Mouse (Mus musculus) midbrain, embryonic 14.5 days (tissue): Measurements from ENCODE around the gene Slc16a12. TPM values are rescaled to one million over a fixed set of nuclear protein-coding genes. Genes with fewer than 3 reads are reported as not detected.

Source experiments
- ATAC-seq: fragments of 200-750 bp; cut with Nextera tagmentation; 2 replicates; pipeline ENCODE4 v1.8.0; 2017; ENCODE audit warnings: moderate number of reproducible peaks, moderate library complexity; ENCODE audit not compliant: low FRiP score, low TSS enrichment
- DNase-seq: peaks from one replicate; pipeline ENCODE4 v3.0.0-alpha.2; 2015
- H3K27ac ChIP-seq: fragments of 300-500 bp; sonication (generic); replicated peaks from 2 replicates; pipeline ENCODE4 v1.5.1; 2014; ENCODE audit warnings: mild to moderate bottlenecking, low read depth, low read length, moderate library complexity
- H3K27me3 ChIP-seq: fragments of 300-500 bp; sonication (generic); 2 replicates; pipeline ENCODE4 v1.6.1; 2014; ENCODE audit warnings: low read length, control low read depth, mixed read lengths; ENCODE audit not compliant: control insufficient read depth, insufficient read depth
- H3K36me3 ChIP-seq: fragments of 300-500 bp; sonication (generic); 2 replicates; pipeline ENCODE4 v1.6.1; 2014; ENCODE audit warnings: low read length, control low read depth; ENCODE audit not compliant: control insufficient read depth, insufficient read depth
- H3K4me1 ChIP-seq: fragments of 300-500 bp; sonication (generic); 2 replicates; pipeline ENCODE4 v1.6.1; 2014; ENCODE audit warnings: mild to moderate bottlenecking, antibody characterized with exemption, low read length, control low read depth; ENCODE audit not compliant: control insufficient read depth, insufficient read depth
- H3K4me2 ChIP-seq: fragments of 300-500 bp; sonication (generic); 2 replicates; pipeline ENCODE4 v1.6.1; 2014; ENCODE audit warnings: mild to moderate bottlenecking, low read length, moderate library complexity
- H3K4me3 ChIP-seq: fragments of 300-500 bp; sonication (generic); replicated peaks from 2 replicates; pipeline ENCODE4 v1.5.1; 2014; ENCODE audit warnings: low read depth, low read length
- H3K9ac ChIP-seq: fragments of 300-500 bp; sonication (generic); replicated peaks from 2 replicates; pipeline ENCODE4 v1.6.1; 2014; ENCODE audit warnings: mild to moderate bottlenecking, low read length, moderate library complexity
- H3K9me3 ChIP-seq: fragments of 300-500 bp; sonication (generic); 2 replicates; pipeline ENCODE4 v1.6.1; 2016; ENCODE audit warnings: low read length, control low read depth, mixed read lengths; ENCODE audit not compliant: control insufficient read depth
- WGBS: fragments of 180-500 bp; shearing (Covaris S2); extraction: QIAGEN DNeasy Blood & Tissue Kit; methylation state at CpG from one replicate; pipeline ENCODE4 v1.1.7; 2014; 5-methylcytosine and 5-hydroxymethylcytosine counted together
- polyA plus RNA-seq: library from polyadenylated mRNA; unstranded; fragments of >200 nt; fragmentation: Nextera tagmentation; extraction: Ambion mirVana; gene quantifications from 2 replicates; pipeline ENCODE4 v1.2.1, GENCODE M21; 2014

Slc16a12 gene
- polyA plus RNA-seq, 1 experiment from 2014 or later: 4.1 TPM

DNA sequence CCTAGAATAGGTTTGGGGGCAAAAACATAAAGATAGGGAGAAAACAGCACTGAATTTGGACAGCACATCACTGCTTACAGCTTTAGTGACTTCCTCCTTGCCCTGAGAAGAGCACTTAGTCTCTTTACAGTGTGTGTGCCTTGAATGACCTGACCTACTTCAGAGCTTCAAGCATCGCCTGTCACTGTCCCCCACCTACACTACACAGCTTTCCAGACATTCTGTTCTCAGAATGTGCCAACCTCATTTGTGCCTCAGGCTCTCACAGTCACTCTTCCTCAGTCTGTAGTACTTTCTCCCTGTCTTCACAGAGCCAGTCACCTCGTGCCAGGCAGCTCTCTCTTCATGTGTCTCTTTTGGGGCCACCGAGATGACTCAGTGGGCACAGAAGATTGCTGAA lies 24.5 kb downstream of the Slc16a12 start:
- Histone ChIP-seq H3K36me3 (no peaks in the 10 kb centered on the region), H3K9me3 (no peaks in the 10 kb centered on the region), H3K9ac (no peak overlapping the region), H3K27me3 (no peaks in the 10 kb centered on the region), H3K27ac (no peak overlapping the region), H3K4me2 (no peak overlapping the region), H3K4me3 (no peak overlapping the region), H3K4me1 (no peaks in the 10 kb centered on the region)
- DNase-seq: no peak
- no peak for ATAC-seq
- 86% methylated on average over 3 of the region's 3 CpGs for WGBS

DNA sequence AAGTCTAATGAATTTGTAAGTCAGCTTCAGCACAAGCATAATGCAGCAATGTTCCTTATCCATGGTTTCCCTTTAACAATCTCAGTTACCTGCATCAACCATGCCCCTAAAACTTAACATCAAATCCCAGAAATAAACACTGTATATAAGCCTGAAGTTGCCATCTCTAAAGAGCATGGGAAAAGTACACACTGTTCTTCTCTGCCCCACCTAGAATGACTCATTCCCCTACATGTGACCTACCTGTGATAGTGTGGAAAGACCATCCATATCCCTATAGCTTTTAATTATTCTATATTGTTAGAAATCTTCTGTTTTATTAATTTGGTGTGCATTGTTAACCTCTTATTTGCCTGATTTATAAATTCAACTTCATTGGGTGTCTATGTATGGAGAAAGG lies 27.0 kb downstream of the Slc16a12 start:
- Histone ChIP-seq H3K27ac (no peak overlapping the region), H3K9me3 (no peaks in the 10 kb centered on the region), H3K4me2 (no peak overlapping the region), H3K9ac (no peak overlapping the region), H3K4me3 (no peak overlapping the region), H3K36me3 (no peaks in the 10 kb centered on the region), H3K4me1 (no peaks in the 10 kb centered on the region), H3K27me3 (no peaks in the 10 kb centered on the region)
- ATAC-seq: no peak
- DNase-seq: no peak

- ATAC-seq (no peak), DNase-seq (no peak)
- Histone ChIP-seq H3K36me3 (no peaks in the 10 kb centered on the region), H3K4me2 (no peak overlapping the region), H3K27ac (no peak overlapping the region), H3K9ac (no peak overlapping the region), H3K4me3 (no peak overlapping the region), H3K27me3 (no peaks in the 10 kb centered on the region), H3K4me1 (no peaks in the 10 kb centered on the region), H3K9me3 (no peaks in the 10 kb centered on the region)
- WGBS: 89% methylated on average over 5 of the region's 5 CpGs
Measured at GRCm38 (mm10) chr19:34718963-34719362, 28.1 kb downstream of the Slc16a12 start.

DNA sequence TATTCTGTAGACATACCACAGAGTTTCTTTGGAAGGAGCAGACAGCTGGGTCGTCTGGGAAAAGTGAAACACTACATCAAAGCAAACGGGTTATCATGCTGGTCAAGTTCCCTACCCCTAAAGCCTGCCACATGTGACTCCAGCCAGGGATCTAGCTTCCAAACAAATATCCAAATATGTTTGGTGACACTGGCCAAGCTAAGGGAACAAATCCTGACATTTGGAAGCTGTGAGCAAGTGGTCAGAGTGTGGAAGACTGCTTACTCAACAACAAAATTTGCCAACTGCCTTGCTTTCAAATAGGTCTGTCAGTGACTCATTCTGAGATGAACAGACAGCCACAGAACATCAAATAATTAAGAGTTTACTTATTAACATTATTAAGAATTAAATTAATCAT lies 28.6 kb downstream of the Slc16a12 start:
- DNase-seq (no peak), ATAC-seq (no peak)
- H3K4me2 ChIP-seq: no peak overlapping the region
- H3K27ac ChIP-seq: no peak overlapping the region
- H3K27me3 ChIP-seq: no peaks in the 10 kb centered on the region
- 60% methylated on average over 2 of the region's 2 CpGs for WGBS
- no peaks in the 10 kb centered on the region for H3K9me3 ChIP-seq
- no peak overlapping the region for H3K9ac ChIP-seq
- no peaks in the 10 kb centered on the region for H3K4me1 ChIP-seq
- H3K4me3 ChIP-seq: no peak overlapping the region
- H3K36me3 ChIP-seq: no peaks in the 10 kb centered on the region

GRCm38 (mm10) chr19:34715895-34716294 lies 31.2 kb downstream of the Slc16a12 start:
- ATAC-seq (no peak), DNase-seq (no peak)
- no peaks in the 10 kb centered on the region for H3K27me3 ChIP-seq
- H3K9me3 ChIP-seq: no peaks in the 10 kb centered on the region
- H3K36me3 ChIP-seq: no peaks in the 10 kb centered on the region
- no peaks in the 10 kb centered on the region for H3K4me1 ChIP-seq
- H3K4me2 ChIP-seq: no peak overlapping the region
- no peak overlapping the region for H3K27ac ChIP-seq
- H3K4me3 ChIP-seq: no peak overlapping the region
- H3K9ac ChIP-seq: no peak overlapping the region
- 83% methylated on average over 1 of the region's 1 CpGs for WGBS

- Histone ChIP-seq H3K9me3 (no peaks in the 10 kb centered on the region), H3K4me2 (no peak overlapping the region), H3K9ac (no peak overlapping the region), H3K4me1 (no peaks in the 10 kb centered on the region), H3K27ac (no peak overlapping the region), H3K27me3 (no peaks in the 10 kb centered on the region), H3K36me3 (no peaks in the 10 kb centered on the region), H3K4me3 (no peak overlapping the region)
- ATAC-seq: no peak
- DNase-seq: no peak
- WGBS: 81% methylated on average over 5 of the region's 5 CpGs
Measured at GRCm38 (mm10) chr19:34714250-34714666, 32.8 kb downstream of the Slc16a12 start.

GRCm38 (mm10) chr19:34712050-34712449 lies 35.0 kb downstream of the Slc16a12 start:
- no peak overlapping the region for H3K9ac ChIP-seq
- WGBS: 76% methylated on average over 2 of the region's 2 CpGs
- no peak overlapping the region for H3K4me2 ChIP-seq
- H3K27me3 ChIP-seq: no peaks in the 10 kb centered on the region
- no peak overlapping the region for H3K27ac ChIP-seq
- no peaks in the 10 kb centered on the region for H3K9me3 ChIP-seq
- no peaks in the 10 kb centered on the region for H3K36me3 ChIP-seq
- H3K4me1 ChIP-seq: no peaks in the 10 kb centered on the region
- ATAC-seq (no peak), DNase-seq (no peak)
- H3K4me3 ChIP-seq: no peak overlapping the region

GRCm38 (mm10) chr19:34708221-34708620 lies 38.9 kb downstream of the Slc16a12 start:
- DNase-seq (no peak), ATAC-seq (no peak)
- H3K9ac ChIP-seq: no peak overlapping the region
- no peaks in the 10 kb centered on the region for H3K27me3 ChIP-seq
- H3K4me1 ChIP-seq: no peaks in the 10 kb centered on the region
- WGBS: 92% methylated on average over 2 of the region's 2 CpGs
- no peaks in the 10 kb centered on the region for H3K9me3 ChIP-seq
- H3K4me2 ChIP-seq: no peak overlapping the region
- no peak overlapping the region for H3K4me3 ChIP-seq
- H3K36me3 ChIP-seq: no peaks in the 10 kb centered on the region
- H3K27ac ChIP-seq: no peak overlapping the region

- DNase-seq: no peak
- no peak overlapping the region for H3K9ac ChIP-seq
- H3K27ac ChIP-seq: no peak overlapping the region
- no peak overlapping the region for H3K4me2 ChIP-seq
- H3K4me3 ChIP-seq: no peak overlapping the region
- no peaks in the 10 kb centered on the region for H3K4me1 ChIP-seq
- 86% methylated on average over 2 of the region's 2 CpGs for WGBS
- no peaks in the 10 kb centered on the region for H3K27me3 ChIP-seq
- no peaks in the 10 kb centered on the region for H3K36me3 ChIP-seq
- H3K9me3 ChIP-seq: no peaks in the 10 kb centered on the region
- no peak for ATAC-seq
Measured at GRCm38 (mm10) chr19:34707571-34707970, 39.5 kb downstream of the Slc16a12 start.
